Mouse (Mus musculus): ENCODE results near the gene Clmn.

GRCm38 (mm10) chr12:104715453-104715852 lies 149.4 kb downstream of the Clmn start:
- TF ChIP-seq CTCF (conservative IDR thresholded peaks at IDR 0.05; ENCODE audit: low read length) (no peak), NANOG (IDR thresholded peaks at IDR 0.05; ENCODE audit: borderline replicate concordance, low read length) (no peak), POU5F1 (IDR thresholded peaks at IDR 0.05; ENCODE audit: borderline replicate concordance, low read length) (no peak)

Data from E14TG2a.4 (cell line).